8 mouse cellular contexts compared by ENCODE assay signal in the genomic region with DNA sequence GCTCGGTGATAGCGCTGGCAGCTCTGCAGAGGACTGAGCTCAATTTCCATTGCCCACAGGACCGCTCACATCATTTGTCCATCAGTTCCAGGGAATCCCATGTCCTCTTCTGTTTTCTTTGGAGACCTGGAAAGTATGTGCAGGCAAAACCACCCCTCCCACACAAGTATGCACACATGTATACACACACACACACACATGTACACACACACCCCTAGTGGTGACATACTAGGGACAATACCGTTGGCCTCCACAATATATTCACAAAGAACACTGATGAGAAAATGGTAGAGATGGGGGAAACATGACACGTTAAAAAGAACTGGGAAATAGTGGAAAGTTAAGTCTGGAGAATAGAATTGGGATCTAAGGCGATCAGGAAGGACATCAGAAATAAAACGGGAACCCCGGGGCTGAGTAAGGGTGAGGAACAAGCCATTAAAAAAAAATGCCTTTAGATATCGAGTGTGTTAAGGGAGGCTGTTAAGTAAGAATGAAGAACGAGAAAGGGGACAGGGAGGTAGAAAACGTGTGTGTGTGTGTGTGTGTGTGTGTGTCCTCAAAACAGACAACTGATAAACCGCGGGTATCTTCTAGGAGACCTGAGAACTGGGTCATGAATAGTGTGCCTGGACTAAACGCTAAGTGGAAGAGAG. TPM values are rescaled to one million over a fixed set of nuclear protein-coding genes. Genes with fewer than 3 reads are reported as not detected.
DNase-seq lines count a peak whose midpoint lies in the region; ATAC-seq lines count a peak whose summit lies in the region.

No protein-coding gene starts in this region.

- no peaks in the 10 kb centered on the region for H3K9me3 ChIP-seq in kidney, embryonic 14.5 days (ENCODE audit: control insufficient read depth, low read length)
- no peaks in the 10 kb centered on the region for H3K9me3 ChIP-seq in embryonic facial prominence, embryonic 11.5 days (replicated peaks; ENCODE audit: control insufficient read depth, low read length)
- no peaks in the 10 kb centered on the region for H3K9me3 ChIP-seq in intestine, embryonic 16.5 days (ENCODE audit: control insufficient read depth, low read length)

- peak overlapping the region; percentile 93; the same call in 1 of the 2 replicates for H3K9ac ChIP-seq in kidney, embryonic 14.5 days (ENCODE audit: low read depth, low read length)
- H3K9ac ChIP-seq in embryonic facial prominence, embryonic 11.5 days (replicated peaks; ENCODE audit: low read length), result no peak overlapping the region; the same call in 1 of the 2 replicates
- H3K9ac ChIP-seq in intestine, embryonic 16.5 days (ENCODE audit: low read depth, low read length), result peak overlapping the region; percentile 90

- no peaks in the 10 kb centered on the region for H3K36me3 ChIP-seq in kidney, embryonic 14.5 days (ENCODE audit: control insufficient read depth, insufficient read depth, low read length)
- H3K36me3 ChIP-seq in embryonic facial prominence, embryonic 11.5 days (replicated peaks; ENCODE audit: control insufficient read depth, insufficient read depth, low read depth, low read length), result no peaks in the 10 kb centered on the region
- H3K36me3 ChIP-seq in intestine, embryonic 16.5 days (ENCODE audit: control insufficient read depth, insufficient read depth, low read length), result no peaks in the 10 kb centered on the region

- peak overlapping the region; percentile 93 for H3K27ac ChIP-seq in kidney, embryonic 14.5 days (ENCODE audit: low read depth, low read length)
- H3K27ac ChIP-seq in embryonic facial prominence, embryonic 11.5 days (replicated peaks; ENCODE audit: low read depth, low read length), result no peak overlapping the region
- peak overlapping the region; percentile 96 for H3K27ac ChIP-seq in intestine, embryonic 16.5 days (ENCODE audit: low read length)

- H3K27me3 ChIP-seq in kidney, embryonic 14.5 days (ENCODE audit: control insufficient read depth, insufficient read depth, low read length), result no peaks in the 10 kb centered on the region
- H3K27me3 ChIP-seq in embryonic facial prominence, embryonic 11.5 days (ENCODE audit: control insufficient read depth, insufficient read depth, low read length), result no peaks in the 10 kb centered on the region
- H3K27me3 ChIP-seq in intestine, embryonic 16.5 days (replicated peaks; ENCODE audit: control insufficient read depth, insufficient read depth, low read length), result no peaks in the 10 kb centered on the region

- peak overlapping the region; percentile 87 for H3K4me2 ChIP-seq in kidney, embryonic 14.5 days (replicated peaks; ENCODE audit: low read depth, low read length)
- H3K4me2 ChIP-seq in embryonic facial prominence, embryonic 11.5 days (ENCODE audit: low read depth, low read length), result peak overlapping the region; percentile 88
- H3K4me2 ChIP-seq in intestine, embryonic 16.5 days (ENCODE audit: low read depth, low read length), result peak overlapping the region; percentile 95

- no peak for ATAC-seq in kidney, embryonic 14.5 days (ENCODE audit: low FRiP score, low TSS enrichment)
- ATAC-seq in embryonic facial prominence, embryonic 11.5 days (replicated peaks; ENCODE audit: insufficient number of reproducible peaks, low FRiP score, low TSS enrichment, low read depth), result no peak
- ATAC-seq in intestine, embryonic 16.5 days, result no peak

- WGBS in kidney, embryonic 14.5 days, result 43% methylated on average over 14 of the region's 14 CpGs
- WGBS in embryonic facial prominence, embryonic 11.5 days, result 58% methylated on average over 14 of the region's 14 CpGs
- WGBS in intestine, embryonic 16.5 days, result 40% methylated on average over 14 of the region's 14 CpGs

- peak overlapping the region; percentile 94 for H3K4me3 ChIP-seq in kidney, embryonic 14.5 days (ENCODE audit: low read length)
- H3K4me3 ChIP-seq in embryonic facial prominence, embryonic 11.5 days (ENCODE audit: low read depth, low read length), result no peak overlapping the region
- H3K4me3 ChIP-seq in intestine, embryonic 16.5 days (ENCODE audit: low read length), result peak overlapping the region; percentile 95

- H3K4me1 ChIP-seq in kidney, embryonic 14.5 days (ENCODE audit: control insufficient read depth, insufficient read depth, low read length), result peaks cover 27% of the 10 kb centered on the region
- peaks cover 10% of the 10 kb centered on the region; the same call in 1 of the 2 replicates for H3K4me1 ChIP-seq in embryonic facial prominence, embryonic 11.5 days (ENCODE audit: control insufficient read depth, insufficient read depth, low read length)
- peaks cover 27% of the 10 kb centered on the region for H3K4me1 ChIP-seq in intestine, embryonic 16.5 days (ENCODE audit: control insufficient read depth, insufficient read depth, low read length)

- DNase-seq in kidney, adult 11 months, result no peak
- no peak for DNase-seq in embryonic facial prominence, embryonic 11.5 days (ENCODE audit: low spot score)
- peak; percentile 37 for DNase-seq in naive thymus-derived CD4-positive, alpha-beta T cell, adult 2 months (ENCODE audit: low read depth)
- no peak for DNase-seq in left cerebral cortex, adult 11 months (ENCODE audit: low spot score)
- DNase-seq in frontal cortex, postnatal 14 days (ENCODE audit: low spot score in 2 of 2), result no peak
- DNase-seq in cerebellum, adult 11-12 months, result no peak

RNA-seq across cellular contexts. Expression of a gene that starts 1.3 kb away (rescaled TPM):
- polyA plus RNA-seq in kidney, embryonic 14.5 days (2014; fragmentation: Nextera tagmentation; extraction: Ambion mirVana), result 36.4 and 72.2 TPM in 2 replicates
- polyA plus RNA-seq in embryonic facial prominence, embryonic 11.5 days (2014; fragmentation: Nextera tagmentation; extraction: Ambion mirVana), result 53.6 and 54.1 TPM in 2 replicates
- polyA plus RNA-seq in intestine, embryonic 16.5 days (2015; fragmentation: Nextera tagmentation; extraction: Ambion mirVana), result 43.9 and 63.3 TPM in 2 replicates

RNA-seq across cellular contexts. Expression of a gene that starts 33.1 kb away (rescaled TPM):
- 97.1 and 111 TPM in 2 replicates for polyA plus RNA-seq in kidney, embryonic 14.5 days (2014; fragmentation: Nextera tagmentation; extraction: Ambion mirVana)
- 105 and 115 TPM in 2 replicates for polyA plus RNA-seq in embryonic facial prominence, embryonic 11.5 days (2014; fragmentation: Nextera tagmentation; extraction: Ambion mirVana)
- polyA plus RNA-seq in intestine, embryonic 16.5 days (2015; fragmentation: Nextera tagmentation; extraction: Ambion mirVana), result 99.9 and 101 TPM in 2 replicates

RNA-seq across cellular contexts. Expression of a gene that starts 36.9 kb away (rescaled TPM):
- polyA plus RNA-seq in kidney, embryonic 14.5 days (2014; fragmentation: Nextera tagmentation; extraction: Ambion mirVana), result 7.4 and 9.0 TPM in 2 replicates
- polyA plus RNA-seq in embryonic facial prominence, embryonic 11.5 days (2014; fragmentation: Nextera tagmentation; extraction: Ambion mirVana), result 0.84 and 3.2 TPM in 2 replicates
- 15.4 and 18.6 TPM in 2 replicates for polyA plus RNA-seq in intestine, embryonic 16.5 days (2015; fragmentation: Nextera tagmentation; extraction: Ambion mirVana)

RNA-seq across cellular contexts. Expression of a gene that starts 58.0 kb away (rescaled TPM):
- polyA plus RNA-seq in kidney, embryonic 14.5 days (2014; fragmentation: Nextera tagmentation; extraction: Ambion mirVana), result 0.58 and 0.79 TPM in 2 replicates
- 0.35 and 0.38 TPM in 2 replicates for polyA plus RNA-seq in embryonic facial prominence, embryonic 11.5 days (2014; fragmentation: Nextera tagmentation; extraction: Ambion mirVana)
- polyA plus RNA-seq in intestine, embryonic 16.5 days (2015; fragmentation: Nextera tagmentation; extraction: Ambion mirVana), result 0.20 and 0.28 TPM in 2 replicates
